Mouse (Mus musculus) hindbrain, embryonic 16.5 days (tissue): ENCODE results near the gene Stx18. TPM values are rescaled to one million over a fixed set of nuclear protein-coding genes. Genes with fewer than 3 reads are reported as not detected.

Experiments used
- ATAC-seq: fragments of 200-750 bp; cut with Nextera tagmentation; 2 replicates; pipeline ENCODE4 v1.8.0; 2017; ENCODE audit warnings: moderate TSS enrichment, moderate library complexity
- H3K27ac ChIP-seq: fragments of 300-500 bp; sonication (generic); 2 replicates; pipeline ENCODE4 v1.5.1; 2014; ENCODE audit warnings: low read depth, mild to moderate bottlenecking, control low read depth, low read length, moderate library complexity
- H3K27me3 ChIP-seq: fragments of 300-500 bp; sonication (generic); replicated peaks from 2 replicates; pipeline ENCODE4 v1.6.1; 2014; ENCODE audit warnings: low read length; ENCODE audit not compliant: control insufficient read depth, insufficient read depth
- H3K36me3 ChIP-seq: fragments of 300-500 bp; sonication (generic); 2 replicates; pipeline ENCODE4 v1.6.1; 2014; ENCODE audit warnings: mild to moderate bottlenecking, low read length, moderate library complexity, mixed read lengths; ENCODE audit not compliant: control insufficient read depth, insufficient read depth
- H3K4me1 ChIP-seq: fragments of 300-500 bp; sonication (generic); 2 replicates; pipeline ENCODE4 v1.6.1; 2014; ENCODE audit warnings: low read depth, low read length; ENCODE audit not compliant: control insufficient read depth, insufficient read depth
- H3K4me2 ChIP-seq: fragments of 300-500 bp; sonication (generic); 2 replicates; pipeline ENCODE4 v1.6.1; 2014; ENCODE audit warnings: mild to moderate bottlenecking, low read length, control low read depth, moderate library complexity
- H3K4me3 ChIP-seq: fragments of 300-500 bp; sonication (generic); 2 replicates; pipeline ENCODE4 v1.5.1; 2014; ENCODE audit warnings: mild to moderate bottlenecking, low read length, control low read depth, moderate library complexity
- H3K9ac ChIP-seq: fragments of 300-500 bp; sonication (generic); 2 replicates; pipeline ENCODE4 v1.6.1; 2014; ENCODE audit warnings: low read depth, mild to moderate bottlenecking, control low read depth, low read length, moderate library complexity
- H3K9me3 ChIP-seq: fragments of 300-500 bp; sonication (generic); 2 replicates; pipeline ENCODE4 v1.6.1; 2014; ENCODE audit warnings: mild to moderate bottlenecking, low read length, moderate library complexity; ENCODE audit not compliant: control insufficient read depth
- WGBS: fragments of 180-500 bp; shearing (Covaris S2); extraction: QIAGEN DNeasy Blood & Tissue Kit; methylation state at CpG from one replicate; pipeline ENCODE4 v1.1.7; 2014; 5-methylcytosine and 5-hydroxymethylcytosine counted together
- polyA plus RNA-seq: library from polyadenylated mRNA; unstranded; fragments of >200 nt; fragmentation: Nextera tagmentation; extraction: Ambion mirVana; gene quantifications from 2 replicates; pipeline ENCODE4 v1.2.1, GENCODE M21; 2015

Gene Stx18
- polyA plus RNA-seq, 1 experiment from 2014 or later = 38.5 TPM

- no peak overlapping the region for H3K27ac ChIP-seq
- H3K4me1 ChIP-seq = no peaks in the 10 kb centered on the region; the same call in 1 of the 2 replicates
- H3K4me2 ChIP-seq = no peak overlapping the region
- no peak overlapping the region for H3K4me3 ChIP-seq
- no peaks in the 10 kb centered on the region for H3K9me3 ChIP-seq
- H3K36me3 ChIP-seq = no peaks in the 10 kb centered on the region
- 9% methylated on average over 10 of the region's 10 CpGs for WGBS
- ATAC-seq = peak; percentile 46; the same call in 1 of the 2 replicates
- H3K9ac ChIP-seq = 0 out of 2 replicates have a peak overlapping the region, but pooled peaks have one; percentile 9
- H3K27me3 ChIP-seq = no peaks in the 10 kb centered on the region
Observed at GRCm38 (mm10) chr5:38085561-38086392, 47.2 kb downstream of the Stx18 start.

GRCm38 (mm10) chr5:38090111-38090510 is 51.6 kb downstream of the Stx18 start:
- H3K9me3 ChIP-seq = no peaks in the 10 kb centered on the region
- H3K4me3 ChIP-seq = no peak overlapping the region
- H3K4me2 ChIP-seq = no peak overlapping the region
- no peak for ATAC-seq
- H3K36me3 ChIP-seq = no peaks in the 10 kb centered on the region
- H3K4me1 ChIP-seq = no peaks in the 10 kb centered on the region; the same call in 1 of the 2 replicates
- H3K9ac ChIP-seq = no peak overlapping the region
- H3K27ac ChIP-seq = no peak overlapping the region
- WGBS = 72% methylated on average over 3 of the region's 3 CpGs
- no peaks in the 10 kb centered on the region for H3K27me3 ChIP-seq

- 35% methylated on average over 3 of the region's 3 CpGs for WGBS
- H3K4me1 ChIP-seq = no peaks in the 10 kb centered on the region; the same call in 1 of the 2 replicates
- H3K4me3 ChIP-seq = no peak overlapping the region
- H3K4me2 ChIP-seq = no peak overlapping the region
- no peak overlapping the region for H3K9ac ChIP-seq
- H3K36me3 ChIP-seq = no peaks in the 10 kb centered on the region
- no peak for ATAC-seq
- no peaks in the 10 kb centered on the region for H3K9me3 ChIP-seq
- H3K27me3 ChIP-seq = no peaks in the 10 kb centered on the region
- H3K27ac ChIP-seq = no peak overlapping the region
Observed at GRCm38 (mm10) chr5:38090581-38090980, 52.0 kb downstream of the Stx18 start.

- Histone ChIP-seq H3K9me3 (no peaks in the 10 kb centered on the region), H3K4me2 (no peak overlapping the region), H3K4me3 (no peak overlapping the region), H3K27ac (no peak overlapping the region), H3K9ac (no peak overlapping the region), H3K27me3 (no peaks in the 10 kb centered on the region), H3K36me3 (no peaks in the 10 kb centered on the region), H3K4me1 (no peaks in the 10 kb centered on the region; the same call in 1 of the 2 replicates)
- peak; percentile 60; the same call in 1 of the 2 replicates for ATAC-seq
- 76% methylated on average over 8 of the region's 8 CpGs for WGBS
Observed at GRCm38 (mm10) chr5:38091046-38091965, 52.8 kb downstream of the Stx18 start.

GRCm38 (mm10) chr5:38091966-38092304 is 53.4 kb downstream of the Stx18 start:
- Histone ChIP-seq H3K9me3 (no peaks in the 10 kb centered on the region), H3K4me3 (no peak overlapping the region), H3K27me3 (no peaks in the 10 kb centered on the region), H3K4me2 (no peak overlapping the region), H3K36me3 (no peaks in the 10 kb centered on the region), H3K4me1 (no peaks in the 10 kb centered on the region; the same call in 1 of the 2 replicates), H3K27ac (no peak overlapping the region), H3K9ac (no peak overlapping the region)
- WGBS = 57% methylated on average over 2 of the region's 2 CpGs
- ATAC-seq = peak; percentile 24; the same call in 1 of the 2 replicates

DNA sequence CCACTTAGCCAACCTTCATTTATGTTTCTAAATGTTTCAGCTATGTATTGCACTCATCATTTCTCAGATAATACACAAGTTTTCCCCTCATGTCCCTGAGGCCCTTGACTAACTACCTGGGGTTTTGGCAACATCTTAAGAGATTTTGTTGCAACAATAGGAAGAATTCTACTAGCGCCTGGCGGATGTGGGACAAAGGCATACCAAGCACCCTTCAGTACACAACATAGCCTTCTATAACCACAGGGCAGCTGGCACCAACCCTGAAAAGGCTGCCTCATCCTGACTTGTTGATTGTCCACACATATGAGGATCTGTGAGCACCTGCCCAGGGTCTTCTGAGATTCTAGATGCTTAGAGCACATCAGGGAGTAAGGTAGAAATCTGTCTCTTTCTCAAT is 55.8 kb downstream of the Stx18 start:
- 95% methylated on average over 2 of the region's 2 CpGs for WGBS
- no peaks in the 10 kb centered on the region; the same call in 1 of the 2 replicates for H3K4me1 ChIP-seq
- no peaks in the 10 kb centered on the region for H3K27me3 ChIP-seq
- no peak overlapping the region for H3K4me3 ChIP-seq
- ATAC-seq = no peak
- no peak overlapping the region for H3K4me2 ChIP-seq
- no peaks in the 10 kb centered on the region for H3K36me3 ChIP-seq
- H3K9ac ChIP-seq = no peak overlapping the region
- H3K27ac ChIP-seq = no peak overlapping the region
- no peaks in the 10 kb centered on the region for H3K9me3 ChIP-seq

DNA sequence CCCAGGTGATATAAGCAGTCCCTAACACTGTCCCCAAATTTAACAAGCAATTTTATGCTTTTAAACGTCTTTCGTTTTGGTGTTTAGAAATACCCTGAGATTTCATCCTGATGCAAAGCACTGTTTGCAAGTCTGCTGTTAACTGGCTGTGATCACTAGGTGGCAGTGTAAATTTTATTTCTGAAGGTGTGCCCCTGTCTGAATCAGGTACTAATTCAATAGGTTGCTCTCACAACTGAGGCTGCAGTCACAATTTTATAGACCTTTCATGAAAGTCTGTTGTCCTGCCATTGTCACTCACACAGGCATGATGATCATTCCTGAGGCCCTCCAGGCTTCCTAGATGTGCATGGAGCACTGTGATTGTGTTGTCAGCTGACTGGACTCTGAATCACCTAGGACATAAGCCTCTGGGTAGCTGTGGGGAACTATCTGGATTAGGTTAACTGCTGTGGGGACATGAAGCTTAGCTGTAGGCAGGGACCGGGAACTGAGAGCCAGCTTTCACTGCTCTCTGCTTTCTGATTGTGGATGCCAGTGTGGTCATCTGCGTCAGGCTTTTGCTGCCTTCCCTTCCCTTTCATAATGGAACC is 59.1 kb downstream of the Stx18 start:
- Histone ChIP-seq H3K27ac (no peak overlapping the region), H3K9me3 (no peaks in the 10 kb centered on the region), H3K4me1 (no peaks in the 10 kb centered on the region; the same call in 1 of the 2 replicates), H3K4me3 (no peak overlapping the region), H3K9ac (no peak overlapping the region), H3K27me3 (no peaks in the 10 kb centered on the region), H3K4me2 (no peak overlapping the region), H3K36me3 (no peaks in the 10 kb centered on the region)
- 67% methylated on average over 4 of the region's 4 CpGs for WGBS
- peak; percentile 50; the same call in 1 of the 2 replicates for ATAC-seq

- Histone ChIP-seq H3K36me3 (no peaks in the 10 kb centered on the region), H3K27ac (no peak overlapping the region)
- peak; percentile 41; the same call in 1 of the 2 replicates for ATAC-seq
Observed at GRCm38 (mm10) chr5:38099139-38099676, 60.7 kb downstream of the Stx18 start.

More at GRCm38 (mm10) chr5:38099139-38099676, 60.7 kb downstream of the Stx18 start:
- Histone ChIP-seq H3K27me3 (no peaks in the 10 kb centered on the region), H3K9me3 (no peaks in the 10 kb centered on the region), H3K4me2 (no peak overlapping the region), H3K4me3 (no peak overlapping the region), H3K9ac (no peak overlapping the region), H3K4me1 (no peaks in the 10 kb centered on the region; the same call in 1 of the 2 replicates)
- WGBS = 80% methylated on average over 2 of the region's 2 CpGs
